Mouse (Mus musculus) cerebellum, postnatal 25 days (tissue): ENCODE measurements around the gene Gps2.
"Not testable (repeated sequence)": the region's sequence is repeated elsewhere in the genome, so short reads cannot be mapped to it uniquely, and the experiment has no call there.

Experiments used
- DNase-seq, 2 experiments: peaks; one replicate each; pipeline ENCODE4 v3.0.0; 2021; ENCODE audit warnings: mixed read lengths in 2 of 2

Gps2 gene

DNA sequence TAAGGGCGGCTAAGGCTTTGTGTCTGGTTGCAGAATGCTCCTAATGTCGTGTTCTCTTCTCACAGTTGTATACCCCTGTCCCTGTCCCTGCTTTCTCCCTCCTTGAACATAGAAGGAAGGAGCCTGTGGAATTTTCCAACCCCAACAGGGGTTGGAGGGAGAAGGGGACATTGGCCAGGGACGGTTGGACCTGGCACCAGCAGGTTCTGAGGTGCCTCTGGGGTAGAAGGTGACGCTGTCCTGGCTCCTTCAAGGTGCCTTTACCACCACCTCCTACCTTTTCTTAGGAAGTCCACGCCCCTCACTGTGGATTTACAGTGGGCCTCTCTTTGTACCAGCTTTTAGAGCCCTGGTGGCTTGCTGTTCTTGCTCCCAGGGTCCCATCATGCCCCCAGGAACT lies 24.1 kb downstream of the Gps2 start:
- no peak for DNase-seq

DNA sequence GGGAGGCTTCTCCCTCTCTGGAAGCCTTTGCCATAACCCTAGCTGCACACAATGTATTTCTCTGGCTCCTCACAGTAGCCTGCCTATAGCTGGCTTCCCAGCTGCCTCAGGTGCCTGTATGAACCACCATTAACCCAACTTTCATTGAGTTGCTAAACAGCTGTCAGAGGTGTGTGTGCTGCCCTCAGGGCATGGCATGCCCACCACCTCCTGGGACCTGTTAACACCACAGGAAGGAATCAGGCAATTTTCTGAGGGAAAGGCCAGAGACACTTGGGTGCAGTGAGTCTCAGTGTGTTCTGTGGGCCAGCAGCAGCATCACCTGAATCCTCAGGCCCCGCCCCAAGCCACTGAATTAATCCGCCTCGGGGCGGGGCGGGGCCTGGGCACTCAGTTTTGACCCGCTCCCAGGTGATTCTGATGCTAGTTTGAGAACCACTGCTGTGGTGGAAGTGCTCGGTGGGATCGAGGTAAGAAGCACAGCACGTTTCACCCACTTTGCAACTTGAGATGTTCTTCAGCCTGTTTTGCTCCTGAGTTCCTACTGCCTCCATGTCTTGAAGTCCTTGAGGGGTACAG lies 24.8 kb downstream of the Gps2 start:
- DNase-seq = no peak

DNA sequence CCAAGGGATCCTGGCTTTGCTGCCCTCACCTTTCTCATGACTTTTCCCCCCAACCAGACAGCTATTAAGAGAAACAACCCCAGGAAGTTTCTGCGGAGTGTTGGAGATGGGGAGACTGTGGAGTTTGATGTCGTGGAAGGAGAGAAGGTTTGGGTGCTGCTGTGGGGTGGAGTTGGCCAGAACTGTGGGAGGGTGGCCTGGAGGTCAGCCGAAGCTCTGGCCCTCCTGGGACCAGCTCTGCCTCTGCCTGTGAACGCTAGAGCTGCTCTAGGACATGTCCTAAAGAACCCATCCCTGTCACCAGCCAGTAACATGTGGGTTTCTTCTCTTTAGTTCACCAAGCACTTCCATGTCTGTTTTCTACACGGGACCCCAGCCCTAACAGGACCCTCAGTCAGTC lies 25.5 kb downstream of the Gps2 start:
- DNase-seq = no peak

DNA sequence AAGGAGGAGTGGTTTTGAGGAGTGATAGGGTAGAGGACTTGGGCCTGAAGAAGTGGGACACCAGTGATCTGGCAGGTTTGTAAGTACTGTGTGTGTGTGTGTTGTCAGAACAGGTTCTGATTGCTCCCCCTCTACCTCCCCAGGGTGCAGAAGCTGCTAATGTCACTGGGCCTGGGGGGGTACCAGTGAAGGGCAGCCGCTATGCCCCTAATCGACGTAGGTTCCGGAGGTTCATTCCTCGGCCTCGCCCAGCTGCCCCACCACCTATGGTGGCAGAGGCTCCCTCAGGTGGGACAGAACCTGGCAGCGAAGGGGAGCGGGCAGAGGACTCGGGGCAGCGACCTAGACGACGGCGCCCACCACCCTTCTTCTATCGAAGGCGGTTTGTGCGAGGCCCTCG lies 26.0 kb downstream of the Gps2 start:
- no peak for DNase-seq

DNA sequence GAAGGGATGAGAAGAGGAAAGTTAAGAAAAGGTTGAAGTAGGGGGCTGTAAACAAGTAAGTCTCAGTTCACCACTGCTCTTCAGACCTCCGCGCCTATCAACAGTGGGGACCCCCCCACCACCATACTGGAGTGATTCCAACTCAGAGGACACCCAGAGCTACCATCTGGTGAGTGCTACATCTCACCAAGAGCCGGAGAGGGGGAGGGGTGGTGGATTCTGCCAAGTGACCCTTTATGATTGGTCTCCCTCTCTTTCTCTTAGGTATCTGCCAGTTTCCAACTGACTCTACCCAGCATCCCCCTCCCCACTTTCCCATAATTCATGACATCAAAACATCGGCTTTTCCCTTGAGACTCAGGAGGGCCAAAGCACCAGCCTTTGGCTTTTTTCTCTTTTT lies 27.3 kb downstream of the Gps2 start:
- DNase-seq = peak in 1 of 2 experiments; percentile 34

DNA sequence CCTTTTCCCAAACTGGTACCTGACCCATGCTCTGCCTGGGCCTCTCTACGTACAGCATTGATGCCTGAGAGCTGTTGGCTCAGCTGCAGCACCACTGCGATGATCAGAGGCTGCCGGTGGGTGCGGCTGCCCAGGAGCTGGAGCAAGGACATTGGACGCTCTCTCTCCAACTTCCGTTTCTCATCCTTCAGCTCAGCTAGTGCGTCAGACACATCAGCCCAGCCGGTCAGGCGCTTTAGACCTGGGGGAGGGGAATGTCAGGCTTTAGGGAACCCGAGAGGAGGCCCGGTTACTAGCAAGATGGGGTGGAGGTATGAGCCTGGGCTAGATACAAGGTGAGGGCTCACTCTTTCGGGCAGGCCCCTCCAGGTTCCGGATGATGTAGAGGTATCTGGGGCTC lies 31.5 kb downstream of the Gps2 start:
- DNase-seq = no peak

DNA sequence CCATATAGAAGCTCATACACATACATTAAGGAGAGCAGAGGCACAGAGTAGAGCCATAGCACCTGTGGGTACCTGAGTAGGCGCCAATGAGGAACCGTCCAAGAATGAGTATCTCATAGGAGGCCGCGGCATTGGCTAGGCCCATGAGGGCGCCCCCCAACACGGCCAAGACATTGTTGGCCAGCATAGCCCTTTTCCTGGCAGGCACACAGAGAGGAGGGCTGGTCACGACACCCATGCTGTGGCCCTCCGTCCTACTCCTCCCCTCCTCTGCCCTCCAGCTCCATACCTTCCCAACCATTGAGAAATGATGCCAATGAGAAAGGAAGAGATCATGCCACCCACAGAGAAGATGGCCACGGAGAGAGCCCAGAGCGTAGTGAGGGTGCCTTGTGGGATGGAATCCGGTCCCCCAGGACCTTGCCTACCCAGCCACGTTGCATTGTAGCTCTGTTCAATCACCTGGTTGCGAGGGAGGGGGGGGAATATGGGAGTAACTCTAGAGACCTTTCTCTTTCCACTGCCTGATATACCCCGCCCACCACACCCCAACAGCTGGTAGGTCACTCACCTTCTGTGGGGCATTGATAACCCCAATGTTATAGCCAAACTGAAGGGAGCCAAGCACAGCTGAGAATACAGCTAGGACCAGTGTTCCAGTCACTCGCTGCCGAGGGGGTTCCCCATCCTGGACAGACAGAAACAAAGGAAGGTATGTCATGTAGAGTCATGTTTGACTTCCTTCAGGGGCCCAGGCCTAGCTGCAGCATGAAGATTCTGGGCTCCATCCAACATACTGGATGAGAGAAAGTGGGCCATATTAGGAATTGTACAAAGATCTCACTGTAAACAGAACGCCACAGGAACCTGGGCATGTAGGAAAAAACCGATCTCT lies 32.6 kb downstream of the Gps2 start:
- DNase-seq = no peak

DNA sequence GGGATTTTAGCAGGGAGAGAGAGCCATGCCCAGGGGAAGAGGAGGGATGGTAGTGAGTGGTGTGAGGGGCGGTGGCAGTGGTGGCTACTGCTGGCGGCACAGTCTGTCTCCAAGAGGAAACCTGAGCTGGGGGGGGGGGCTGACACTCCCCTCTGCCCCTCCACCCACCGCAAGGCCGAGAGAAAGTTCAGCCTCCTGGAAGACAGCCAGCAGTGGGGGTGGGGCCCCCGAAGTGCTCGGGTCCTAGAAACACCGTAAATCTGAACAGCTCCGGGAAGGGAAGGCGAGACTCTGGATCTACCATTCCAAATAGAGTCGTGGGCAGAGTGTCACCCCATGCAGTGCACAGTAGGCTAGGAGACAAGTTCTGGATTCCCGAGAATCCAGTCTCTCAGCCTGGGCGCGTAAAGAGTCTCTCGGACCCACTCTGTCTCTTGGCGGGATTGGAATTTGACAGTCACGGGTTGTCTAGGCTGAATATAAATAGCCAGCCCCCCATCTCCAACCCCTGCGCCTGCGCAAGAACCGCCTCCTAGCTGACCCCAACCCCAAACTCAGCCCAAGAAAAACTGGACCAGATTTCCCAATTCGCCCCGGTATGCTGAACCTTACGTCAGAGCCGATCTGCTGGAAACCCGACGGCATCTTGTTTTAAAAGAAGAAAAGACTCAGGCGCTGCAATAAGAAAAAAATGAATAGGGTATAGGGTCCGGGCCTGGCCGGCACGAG lies 33.8 kb downstream of the Gps2 start:
- peak in 1 of 2 experiments; percentile 31 for DNase-seq

DNA sequence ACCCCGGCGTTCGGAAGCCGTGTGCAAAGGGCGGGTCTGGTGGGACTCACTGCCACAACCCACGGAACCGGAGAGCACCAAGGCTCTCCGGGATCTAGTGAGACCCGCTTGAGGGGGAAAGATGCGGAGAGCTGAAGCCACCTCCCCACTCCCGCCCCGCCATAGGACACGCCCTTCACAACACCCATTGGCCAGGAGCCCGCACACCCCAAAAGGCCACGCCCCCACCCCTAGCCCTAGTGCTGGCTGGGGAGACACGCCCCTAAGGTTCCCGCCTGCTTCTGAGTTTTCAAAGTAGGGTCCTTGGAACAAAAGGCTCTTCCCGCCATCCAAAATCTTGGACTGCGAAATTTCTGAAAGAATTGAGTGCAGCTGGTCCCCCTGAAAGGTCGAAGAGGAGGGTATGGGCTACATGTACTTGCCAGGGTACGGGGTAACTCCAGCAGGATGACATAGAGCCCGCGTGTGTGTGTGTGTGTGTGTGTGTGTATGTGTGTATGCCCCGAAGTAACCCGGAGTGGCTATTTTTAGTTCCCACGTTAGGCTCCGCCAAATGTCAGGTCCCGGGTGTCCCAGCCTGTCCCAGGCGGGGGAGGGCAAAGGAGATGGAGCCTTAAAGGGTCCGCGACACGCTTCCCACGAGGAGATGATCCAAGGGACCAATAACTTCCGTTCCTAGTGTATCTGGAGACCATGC lies 34.5 kb downstream of the Gps2 start, which contains the start of gene Slc2a4:
TSS of gene Slc2a4 (minus strand) at position 123 of the 697 bp plus-strand sequence.
- peak; percentile 60 to 80 for DNase-seq

DNA sequence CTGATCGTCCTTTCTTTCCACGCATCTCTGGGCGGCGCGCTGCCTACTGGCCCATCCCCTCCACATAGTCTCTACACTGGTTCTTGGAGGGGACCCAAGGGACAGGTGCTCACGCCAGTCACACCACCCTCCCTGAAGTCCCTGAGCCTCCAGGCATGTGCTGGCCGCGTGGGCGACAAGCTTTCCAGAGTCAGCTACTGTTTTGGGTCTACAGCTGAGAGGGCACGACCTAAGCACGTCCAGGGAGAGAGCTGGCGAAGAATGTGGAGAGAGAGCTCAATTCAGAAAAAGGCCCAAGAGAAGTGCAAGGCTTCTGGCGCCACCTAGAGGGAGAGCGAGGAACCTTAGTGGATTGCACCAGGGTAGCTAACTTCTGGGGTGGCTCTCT lies 35.1 kb downstream of the Gps2 start:
- peak; percentile 84 to 89 for DNase-seq

DNA sequence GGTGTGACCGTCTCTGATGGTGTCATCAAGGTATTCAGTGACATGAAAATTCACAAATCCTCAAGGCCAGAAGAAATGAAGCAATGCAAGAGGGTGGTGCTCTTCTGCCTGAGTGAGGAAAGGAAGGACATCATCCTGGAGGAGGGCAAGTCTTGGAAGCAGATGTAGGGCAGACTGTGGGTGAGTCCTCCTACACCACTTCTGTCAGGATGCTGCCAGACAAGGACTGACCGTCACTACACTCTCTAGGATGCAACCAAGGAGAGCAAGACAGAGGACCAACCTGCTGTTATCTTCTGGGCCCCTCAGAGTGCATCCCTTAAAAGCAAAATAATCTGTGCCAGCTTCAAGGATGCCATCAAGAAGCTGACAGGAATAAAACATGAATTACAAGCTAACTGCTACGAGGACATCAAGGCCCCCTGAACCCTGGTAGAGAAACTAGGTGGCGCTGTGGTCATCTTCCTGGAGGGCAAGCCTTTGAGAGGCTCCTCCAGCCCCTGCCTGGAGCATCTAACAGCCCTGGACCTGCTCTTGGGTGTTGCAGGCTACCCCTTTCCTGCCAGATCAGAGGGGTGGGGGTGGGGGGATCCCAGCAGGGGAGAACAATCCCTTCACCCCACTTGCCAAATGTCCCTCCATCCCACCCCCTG lies 37.2 kb downstream of the Gps2 start:
- no peak for DNase-seq

DNA sequence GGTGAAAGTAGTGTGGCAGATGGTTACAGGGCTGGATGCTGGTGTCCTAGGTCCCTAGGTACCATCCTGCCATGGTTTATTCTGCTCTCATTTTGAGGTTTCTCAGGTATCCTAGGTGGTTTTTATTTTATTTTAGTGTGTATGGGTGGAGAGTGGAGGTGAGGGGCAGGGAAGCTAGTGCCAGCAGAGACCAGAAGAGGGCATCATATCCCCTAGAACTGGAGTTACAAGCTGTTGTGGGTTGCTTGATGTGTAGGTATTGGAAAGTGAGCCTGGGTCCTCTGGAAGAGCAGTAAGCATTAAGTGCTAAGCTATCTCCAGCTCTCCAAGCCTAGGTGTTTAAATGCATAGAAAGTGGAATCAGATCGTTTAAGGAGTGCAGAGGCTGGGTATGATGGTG lies 38.6 kb downstream of the Gps2 start:
- no peak for DNase-seq

DNA sequence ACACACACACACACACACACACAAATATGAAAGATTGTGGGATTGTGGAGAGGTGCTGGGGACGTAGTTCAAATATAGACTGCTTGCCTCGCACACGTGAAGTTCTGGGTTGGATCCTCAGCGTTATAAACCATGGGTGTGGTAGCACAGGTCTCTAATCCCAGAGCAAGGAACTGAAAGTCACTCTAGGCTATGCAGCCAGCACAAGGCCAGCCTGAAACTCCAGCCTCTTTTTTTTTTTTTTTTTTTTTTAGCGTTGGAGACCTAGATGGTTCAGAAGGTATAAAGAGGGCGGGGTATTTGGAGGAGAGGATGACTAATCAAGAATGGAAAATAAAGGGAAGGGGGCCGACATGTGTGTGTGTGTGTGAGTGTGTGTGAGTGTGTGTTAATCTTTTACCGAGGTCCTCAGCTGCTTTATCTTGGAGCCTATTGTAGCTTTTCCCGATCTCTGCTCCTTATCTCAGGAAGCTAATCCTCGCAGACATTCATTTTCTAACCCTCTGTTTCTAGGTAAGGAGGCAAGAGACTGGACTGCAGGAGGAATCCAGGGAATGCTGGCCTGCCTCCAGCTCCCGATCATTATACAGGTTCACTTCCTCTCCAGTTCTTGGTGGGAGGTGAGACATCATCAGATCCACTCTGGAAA lies 39.7 kb downstream of the Gps2 start:
- DNase-seq = no peak

DNA sequence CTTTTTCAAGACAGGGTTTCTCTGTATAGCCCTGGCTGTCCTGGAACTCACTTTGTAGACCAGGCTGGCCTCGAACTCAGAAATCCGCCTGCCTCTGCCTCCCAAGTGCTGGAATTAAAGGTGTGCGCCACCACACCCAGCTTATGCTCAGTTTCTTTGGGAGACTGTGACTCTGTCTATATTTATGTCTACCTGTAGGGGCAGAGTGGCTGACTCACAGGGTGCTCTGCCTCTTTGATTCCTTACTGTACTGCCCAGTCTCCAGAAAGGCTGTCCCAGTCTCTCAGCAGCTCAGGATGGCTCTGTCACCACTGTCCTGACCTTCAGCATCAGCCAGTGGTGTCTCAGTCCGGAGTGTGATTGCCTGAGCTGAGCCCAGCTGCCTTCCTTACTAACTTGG lies 41.9 kb downstream of the Gps2 start:
- not testable (repeated sequence) for DNase-seq

DNA sequence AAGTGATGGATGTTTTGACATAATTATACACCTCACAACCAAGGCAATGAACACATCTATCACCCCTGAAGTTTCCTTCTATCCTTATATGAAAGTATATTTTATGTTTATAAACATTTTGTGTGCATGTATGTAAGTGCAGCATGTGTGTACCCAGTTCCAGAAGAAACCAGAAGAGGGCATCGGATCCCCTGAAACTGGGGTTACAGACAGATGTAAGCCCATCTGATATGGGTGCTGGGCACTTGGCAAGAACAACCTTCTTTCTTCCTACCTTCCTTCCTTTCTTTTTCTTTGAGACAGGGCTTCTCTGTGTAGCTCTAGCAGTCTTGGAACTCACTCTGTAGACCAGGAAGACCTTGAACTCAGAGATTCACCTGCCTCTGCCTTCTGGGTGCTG lies 42.5 kb downstream of the Gps2 start:
- no peak for DNase-seq

DNA sequence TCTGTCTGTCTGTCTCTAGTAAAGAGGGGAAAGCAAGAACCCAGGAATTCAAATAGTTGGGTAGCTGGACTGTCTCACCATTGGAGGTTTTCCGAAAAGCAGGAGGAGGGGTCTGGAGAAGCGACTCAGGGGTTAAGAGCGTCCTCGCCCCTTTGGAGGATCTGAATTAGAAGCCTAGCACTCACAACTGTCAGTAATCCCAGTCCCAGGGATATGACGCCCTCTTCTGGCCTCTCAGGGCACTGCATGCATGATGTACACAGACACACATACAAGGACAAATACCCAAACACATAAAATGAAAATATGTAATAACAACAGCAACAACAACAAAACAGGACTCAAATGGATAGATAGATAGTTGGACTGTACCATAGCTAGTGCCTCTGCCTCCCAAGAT lies 46.9 kb downstream of the Gps2 start:
- DNase-seq = no peak

DNA sequence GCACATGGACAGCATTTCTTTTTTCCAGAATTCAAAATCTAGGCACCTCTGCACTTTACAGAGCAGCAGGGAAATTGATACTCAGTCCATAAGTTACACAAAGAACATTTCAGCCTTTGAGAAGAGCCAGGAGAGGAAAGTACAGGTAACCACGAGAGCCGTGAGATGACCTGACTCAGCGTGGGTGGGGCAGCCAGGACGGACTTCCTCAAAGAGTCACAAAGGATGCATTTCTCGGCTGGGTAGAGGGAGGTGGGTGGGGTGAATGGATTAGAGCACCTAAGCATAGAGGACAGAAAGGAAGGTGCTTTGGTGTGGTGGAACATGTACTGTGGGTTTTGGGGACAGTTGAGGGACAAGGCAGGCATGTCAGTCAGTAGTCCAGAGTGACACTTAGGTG lies 48.2 kb downstream of the Gps2 start:
- DNase-seq = no peak

DNA sequence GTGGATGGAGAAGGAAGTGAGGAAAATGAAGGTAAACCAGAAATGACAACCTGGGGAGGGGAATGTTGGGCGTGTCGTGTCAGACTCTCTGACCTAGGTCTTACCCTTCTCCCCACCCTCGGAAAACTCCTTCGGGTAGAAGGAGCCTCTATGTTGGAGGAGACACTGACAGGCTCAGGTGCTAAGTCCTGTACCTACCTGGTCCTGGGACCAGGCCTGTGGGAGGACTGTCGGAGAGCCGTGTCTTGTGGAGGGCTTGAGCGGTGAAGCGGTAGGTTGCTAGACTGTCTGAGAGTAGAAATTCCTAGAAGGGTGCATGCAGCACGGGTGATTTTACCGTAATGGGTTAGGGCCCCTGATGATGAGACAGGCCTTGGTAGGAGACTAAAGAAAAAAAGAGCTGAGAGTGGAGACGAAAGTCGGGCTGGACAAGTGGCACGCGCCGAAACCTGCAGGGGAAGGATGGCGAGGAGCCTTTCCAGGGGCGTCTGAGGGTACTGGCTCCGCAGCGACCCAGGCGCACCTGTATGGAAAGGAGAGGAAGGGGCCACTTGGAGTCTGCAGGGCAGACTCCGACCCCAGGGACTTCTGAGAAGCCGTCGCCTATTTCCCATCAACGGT lies 51.1 kb downstream of the Gps2 start, which contains the start of gene Cldn7:
TSS of gene Cldn7 (plus strand) at position 130 of the 621 bp plus-strand sequence.
- no peak for DNase-seq

DNA sequence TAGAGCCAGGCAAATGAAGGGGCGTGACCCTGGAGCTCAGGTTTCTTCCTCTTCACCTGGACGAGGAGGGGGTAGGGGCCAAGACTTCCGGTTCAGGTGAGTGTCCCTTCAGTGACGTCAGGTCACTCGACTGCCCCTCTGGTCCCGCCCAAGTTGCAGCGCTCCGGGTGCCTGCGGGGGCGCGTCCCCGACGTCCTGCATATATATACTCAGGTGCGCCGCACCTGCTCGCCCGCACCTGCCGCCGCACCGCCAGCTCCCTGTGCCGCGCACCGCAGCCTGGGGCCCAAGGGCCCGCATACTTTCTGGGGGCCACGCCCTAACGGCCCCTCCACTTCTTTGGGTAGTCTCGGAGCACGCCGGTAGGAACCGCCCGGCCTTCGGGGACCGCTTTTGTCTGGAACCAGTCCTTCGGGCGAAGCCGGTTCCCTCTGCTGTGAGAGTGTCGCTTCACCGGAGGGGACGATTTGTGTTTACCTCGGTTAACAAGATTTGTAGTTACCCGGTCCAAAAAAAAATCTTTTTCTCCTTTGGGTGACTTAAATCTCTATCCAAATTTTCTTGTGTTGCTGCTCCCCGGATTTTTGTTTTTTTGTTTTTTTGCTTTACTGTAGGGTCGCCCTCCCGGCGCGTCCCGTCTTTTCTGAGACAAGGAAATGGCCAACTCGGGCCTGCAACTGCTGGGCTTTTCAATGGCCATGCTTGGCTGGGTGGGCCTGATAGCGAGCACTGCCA lies 51.8 kb downstream of the Gps2 start:
- DNase-seq = no peak
